Mouse (Mus musculus): ENCODE data around the gene Slc24a1. TPM values are rescaled to one million over a fixed set of nuclear protein-coding genes. Genes with fewer than 3 reads are reported as not detected.
A peak's percentile ranks its signal among the peaks of the same experiment; 100 is the strongest.

The Slc24a1 gene
- polyA plus RNA-seq, 1 experiment from 2014 or later, result 0.07 TPM

DNA sequence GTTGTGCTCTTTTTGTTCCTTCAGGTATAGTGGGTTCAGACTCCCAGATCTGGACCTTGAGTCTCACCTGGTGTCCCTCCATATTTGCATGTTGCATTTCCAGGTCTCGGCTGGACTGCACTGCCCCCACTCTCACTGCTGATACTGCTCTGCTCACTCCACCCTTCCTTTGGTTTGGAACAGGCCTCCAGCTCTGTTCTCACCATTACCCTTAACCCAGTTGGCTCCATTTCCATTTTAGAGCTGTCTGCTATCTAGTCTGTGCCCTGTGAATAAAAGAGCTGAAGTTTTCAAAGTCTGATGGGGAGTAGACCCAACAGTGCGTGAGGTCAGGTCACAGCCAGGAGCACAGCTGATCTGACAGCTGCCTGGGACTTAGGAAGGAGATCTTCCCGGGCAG is 29.1 kb upstream of the Slc24a1 start:
- ATAC-seq (ENCODE audit: insufficient number of reproducible peaks, low FRiP score, low TSS enrichment, low read depth) (no peak), DNase-seq (ENCODE audit: low spot score) (no peak)
- Histone ChIP-seq H3K9ac (ENCODE audit: low read length) (no peak overlapping the region), H3K36me3 (ENCODE audit: control insufficient read depth, insufficient read depth, low read length) (peaks cover 31% of the 10 kb centered on the region), H3K27me3 (ENCODE audit: control insufficient read depth, insufficient read depth, low read length) (no peaks in the 10 kb centered on the region), H3K4me1 (ENCODE audit: control insufficient read depth, insufficient read depth, low read length) (no peaks in the 10 kb centered on the region), H3K4me3 (ENCODE audit: low read depth, low read length) (no peak overlapping the region), H3K27ac (replicated peaks; ENCODE audit: low read depth, low read length) (no peak overlapping the region), H3K4me2 (ENCODE audit: low read depth, severe bottlenecking) (no peak overlapping the region), H3K9me3 (ENCODE audit: control insufficient read depth, low read length) (no peaks in the 10 kb centered on the region)
- WGBS, result 86% methylated on average over 3 of the region's 3 CpGs

DNA sequence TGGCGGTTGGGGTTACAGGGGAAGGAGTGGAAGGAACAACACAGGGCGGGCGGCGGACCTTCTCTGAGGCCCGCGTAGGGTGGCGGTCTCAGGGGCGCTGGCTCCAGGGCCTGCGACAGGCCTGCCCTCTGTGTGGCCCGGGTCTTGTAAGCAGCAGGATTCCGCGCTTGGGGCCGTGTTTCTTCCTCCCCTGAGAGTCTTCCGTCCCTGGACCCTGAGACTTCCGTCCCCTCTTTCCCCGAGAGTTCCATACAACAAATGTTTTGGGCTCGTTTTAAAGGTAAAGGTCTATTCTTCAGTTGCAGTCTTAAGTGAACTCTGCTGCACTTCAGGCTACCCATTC is 9.5 kb upstream of the Slc24a1 start:
- DNase-seq (ENCODE audit: low spot score) (no peak), ATAC-seq (ENCODE audit: insufficient number of reproducible peaks, low FRiP score, low TSS enrichment, low read depth) (peak; percentile 79)
- Histone ChIP-seq H3K27ac (replicated peaks; ENCODE audit: low read depth, low read length) (peak overlapping the region; percentile 76), H3K4me2 (ENCODE audit: low read depth, severe bottlenecking) (peak overlapping the region; percentile 69), H3K27me3 (ENCODE audit: control insufficient read depth, insufficient read depth, low read length) (no peaks in the 10 kb centered on the region), H3K9ac (ENCODE audit: low read length) (peak overlapping the region; percentile 94), H3K4me1 (ENCODE audit: control insufficient read depth, insufficient read depth, low read length) (peaks cover 5% of the 10 kb centered on the region; the same call in 1 of the 2 replicates), H3K4me3 (ENCODE audit: low read depth, low read length) (peak overlapping the region; percentile 83), H3K9me3 (ENCODE audit: control insufficient read depth, low read length) (no peaks in the 10 kb centered on the region), H3K36me3 (ENCODE audit: control insufficient read depth, insufficient read depth, low read length) (peaks cover 15% of the 10 kb centered on the region; the same call in 1 of the 2 replicates)
- 3% methylated on average over 17 of the region's 17 CpGs for WGBS

DNA sequence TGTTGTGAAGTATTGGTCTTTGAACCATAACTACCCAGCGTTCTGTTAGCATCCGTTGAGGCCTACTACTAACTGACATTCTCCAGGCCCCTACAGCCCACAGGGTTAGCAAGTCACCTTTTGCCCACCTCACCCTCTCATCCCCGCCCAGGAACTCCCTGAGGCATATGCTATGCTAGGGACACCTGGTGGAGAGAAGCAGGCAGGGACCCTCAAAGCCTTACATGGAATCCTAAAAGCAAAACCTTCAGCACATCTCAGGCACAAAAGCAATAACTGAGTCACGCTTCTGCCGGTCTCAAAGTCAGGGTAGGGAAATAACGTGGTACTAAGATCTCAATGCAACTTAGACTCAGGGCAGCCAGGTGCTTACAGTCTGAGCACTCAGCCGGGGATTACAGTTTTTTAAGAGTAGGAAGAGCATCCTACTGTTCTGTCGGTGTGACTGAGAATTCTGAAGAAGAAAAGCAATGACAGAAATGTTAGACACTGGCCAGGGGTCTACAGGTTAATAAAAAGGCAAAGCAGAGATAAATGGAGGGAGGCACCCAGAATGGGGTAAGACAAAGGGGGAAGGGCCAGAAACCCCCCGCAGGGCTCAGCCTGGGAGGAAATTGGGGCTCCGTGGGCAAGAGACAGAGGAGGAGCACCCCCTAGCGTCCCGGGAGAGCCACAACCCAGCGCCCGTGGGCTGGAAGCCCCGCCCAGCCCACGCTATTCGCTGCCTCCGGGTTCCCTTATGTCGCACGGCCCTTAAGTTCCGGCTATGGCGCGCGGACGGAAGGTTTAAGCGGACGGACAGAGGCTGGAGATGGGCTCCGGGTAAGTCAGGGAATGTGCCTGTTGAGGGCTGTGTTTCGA is 8.9 kb upstream of the Slc24a1 start, which contains the start of gene Ints14:
Gene Ints14, plus strand, starts transcription at position 789 of the 861 bp plus-strand sequence.
- H3K4me3 ChIP-seq (ENCODE audit: low read depth, low read length), result peak within 1 kb of the TSS; percentile 83
- DNase-seq (ENCODE audit: low spot score), result peak; percentile 99
- WGBS, result 3% methylated on average over 29 of the region's 29 CpGs
- no peaks in the 10 kb centered on the region for H3K27me3 ChIP-seq (ENCODE audit: control insufficient read depth, insufficient read depth, low read length)
- H3K9ac ChIP-seq (ENCODE audit: low read length), result peak within 1 kb of the TSS; percentile 94
- H3K27ac ChIP-seq (replicated peaks; ENCODE audit: low read depth, low read length), result peak within 1 kb of the TSS; percentile 76
- peak within 1 kb of the TSS; percentile 69 for H3K4me2 ChIP-seq (ENCODE audit: low read depth, severe bottlenecking)
- peak; percentile 92 for ATAC-seq (ENCODE audit: insufficient number of reproducible peaks, low FRiP score, low TSS enrichment, low read depth)
- H3K36me3 ChIP-seq (ENCODE audit: control insufficient read depth, insufficient read depth, low read length), result peaks cover 11% of the 10 kb centered on the region; the same call in 1 of the 2 replicates
- H3K9me3 ChIP-seq (ENCODE audit: control insufficient read depth, low read length), result no peaks in the 10 kb centered on the region
- peaks cover 5% of the 10 kb centered on the region; the same call in 1 of the 2 replicates for H3K4me1 ChIP-seq (ENCODE audit: control insufficient read depth, insufficient read depth, low read length)

DNA sequence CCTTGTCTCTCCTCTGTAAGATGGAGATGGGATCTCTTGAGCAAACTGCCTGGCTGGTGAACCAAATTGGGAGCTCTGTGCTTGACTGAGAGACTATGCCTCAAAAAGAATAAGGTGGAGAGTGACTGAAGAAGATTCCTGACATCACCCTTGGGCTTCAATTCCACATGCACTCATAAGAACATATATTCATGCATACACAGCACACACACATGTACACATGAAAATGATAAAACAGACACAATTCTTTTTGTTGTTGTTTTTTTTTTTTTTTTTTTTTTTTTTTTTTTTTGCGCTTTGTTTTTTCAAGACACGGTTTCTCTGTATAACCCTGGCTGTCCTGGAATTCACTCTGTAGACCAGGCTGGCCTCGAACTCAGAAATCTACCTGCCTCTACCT is 5.9 kb upstream of the Slc24a1 start:
- peaks cover 5% of the 10 kb centered on the region; the same call in 1 of the 2 replicates for H3K4me1 ChIP-seq (ENCODE audit: control insufficient read depth, insufficient read depth, low read length)
- H3K9me3 ChIP-seq (ENCODE audit: control insufficient read depth, low read length), result no peaks in the 10 kb centered on the region
- H3K36me3 ChIP-seq (ENCODE audit: control insufficient read depth, insufficient read depth, low read length), result no peaks in the 10 kb centered on the region; the same call in 1 of the 2 replicates
- DNase-seq (ENCODE audit: low spot score) (no peak), ATAC-seq (ENCODE audit: insufficient number of reproducible peaks, low FRiP score, low TSS enrichment, low read depth) (no peak)
- no peak overlapping the region for H3K9ac ChIP-seq (ENCODE audit: low read length)
- no peak overlapping the region for H3K27ac ChIP-seq (replicated peaks; ENCODE audit: low read depth, low read length)
- 93% methylated on average over 3 of the region's 3 CpGs for WGBS
- H3K4me2 ChIP-seq (ENCODE audit: low read depth, severe bottlenecking), result no peak overlapping the region
- H3K4me3 ChIP-seq (ENCODE audit: low read depth, low read length), result no peak overlapping the region
- no peaks in the 10 kb centered on the region for H3K27me3 ChIP-seq (ENCODE audit: control insufficient read depth, insufficient read depth, low read length)

DNA sequence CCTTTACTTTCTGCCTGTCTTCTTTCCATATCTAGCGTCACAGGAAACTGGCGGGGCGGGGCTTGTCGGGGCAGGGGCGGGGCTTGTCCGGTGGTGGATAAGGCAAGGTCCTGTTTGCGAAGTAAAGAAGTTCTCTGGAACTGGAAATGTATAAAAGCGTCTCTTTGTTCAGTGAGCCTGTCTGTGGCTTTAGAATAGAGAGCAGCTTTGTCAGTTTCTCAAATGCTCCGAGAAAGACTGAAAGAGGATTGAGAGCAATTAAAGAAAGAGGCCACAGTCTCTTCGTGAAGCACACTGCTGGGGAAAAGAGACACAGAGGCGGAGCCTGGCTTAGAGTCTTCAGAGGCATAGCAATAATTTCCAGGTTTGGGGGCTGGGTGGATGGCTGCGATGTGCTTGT is 4.9 kb upstream of the Slc24a1 start:
- no peak overlapping the region for H3K4me3 ChIP-seq (ENCODE audit: low read depth, low read length)

GRCm38 (mm10) chr9:64953190-64953589 is 1.8 kb upstream of the Slc24a1 start:
- Histone ChIP-seq H3K9ac (ENCODE audit: low read length) (no peak overlapping the region), H3K4me1 (ENCODE audit: control insufficient read depth, insufficient read depth, low read length) (no peaks in the 10 kb centered on the region), H3K9me3 (ENCODE audit: control insufficient read depth, low read length) (no peaks in the 10 kb centered on the region), H3K36me3 (ENCODE audit: control insufficient read depth, insufficient read depth, low read length) (no peaks in the 10 kb centered on the region), H3K4me3 (ENCODE audit: low read depth, low read length) (no peak overlapping the region), H3K27me3 (ENCODE audit: control insufficient read depth, insufficient read depth, low read length) (no peaks in the 10 kb centered on the region; the same call in 1 of the 2 replicates), H3K4me2 (ENCODE audit: low read depth, severe bottlenecking) (no peak overlapping the region), H3K27ac (replicated peaks; ENCODE audit: low read depth, low read length) (no peak overlapping the region)
- 84% methylated on average over 7 of the region's 7 CpGs for WGBS
- no peak for DNase-seq (ENCODE audit: low spot score)
- no peak for ATAC-seq (ENCODE audit: insufficient number of reproducible peaks, low FRiP score, low TSS enrichment, low read depth)

More for the DNA sequence above, 4.9 kb upstream of the Slc24a1 start:
- Histone ChIP-seq H3K9me3 (ENCODE audit: control insufficient read depth, low read length) (no peaks in the 10 kb centered on the region), H3K27ac (replicated peaks; ENCODE audit: low read depth, low read length) (no peak overlapping the region), H3K9ac (ENCODE audit: low read length) (no peak overlapping the region), H3K4me2 (ENCODE audit: low read depth, severe bottlenecking) (no peak overlapping the region), H3K4me1 (ENCODE audit: control insufficient read depth, insufficient read depth, low read length) (no peaks in the 10 kb centered on the region), H3K36me3 (ENCODE audit: control insufficient read depth, insufficient read depth, low read length) (no peaks in the 10 kb centered on the region), H3K27me3 (ENCODE audit: control insufficient read depth, insufficient read depth, low read length) (no peaks in the 10 kb centered on the region; the same call in 1 of the 2 replicates)
- DNase-seq (ENCODE audit: low spot score) (no peak), ATAC-seq (ENCODE audit: insufficient number of reproducible peaks, low FRiP score, low TSS enrichment, low read depth) (no peak)
- WGBS, result 35% methylated on average over 12 of the region's 12 CpGs

- no peaks in the 10 kb centered on the region for H3K9me3 ChIP-seq (ENCODE audit: control insufficient read depth, low read length)
- H3K4me3 ChIP-seq (ENCODE audit: low read depth, low read length), result no peak overlapping the region
- no peak overlapping the region for H3K27ac ChIP-seq (replicated peaks; ENCODE audit: low read depth, low read length)
- H3K27me3 ChIP-seq (ENCODE audit: control insufficient read depth, insufficient read depth, low read length), result no peaks in the 10 kb centered on the region; the same call in 1 of the 2 replicates
- H3K4me1 ChIP-seq (ENCODE audit: control insufficient read depth, insufficient read depth, low read length), result no peaks in the 10 kb centered on the region
- no peak overlapping the region for H3K4me2 ChIP-seq (ENCODE audit: low read depth, severe bottlenecking)
- 18% methylated on average over 5 of the region's 5 CpGs for WGBS
- no peak overlapping the region for H3K9ac ChIP-seq (ENCODE audit: low read length)
- ATAC-seq (ENCODE audit: insufficient number of reproducible peaks, low FRiP score, low TSS enrichment, low read depth), result no peak
- H3K36me3 ChIP-seq (ENCODE audit: control insufficient read depth, insufficient read depth, low read length), result no peaks in the 10 kb centered on the region
- DNase-seq (ENCODE audit: low spot score), result no peak
These were observed 648 bp upstream of the Slc24a1 start for GRCm38 (mm10) chr9:64952055-64952454.

- Histone ChIP-seq H3K4me1 (ENCODE audit: control insufficient read depth, insufficient read depth, low read length) (peaks cover 3% of the 10 kb centered on the region; the same call in 1 of the 2 replicates), H3K4me2 (ENCODE audit: low read depth, severe bottlenecking) (no peak overlapping the region), H3K36me3 (ENCODE audit: control insufficient read depth, insufficient read depth, low read length) (no peaks in the 10 kb centered on the region), H3K27me3 (ENCODE audit: control insufficient read depth, insufficient read depth, low read length) (peaks cover 6% of the 10 kb centered on the region), H3K4me3 (ENCODE audit: low read depth, low read length) (no peak overlapping the region), H3K27ac (replicated peaks; ENCODE audit: low read depth, low read length) (no peak overlapping the region), H3K9ac (ENCODE audit: low read length) (no peak overlapping the region), H3K9me3 (ENCODE audit: control insufficient read depth, low read length) (no peaks in the 10 kb centered on the region)
- DNase-seq (ENCODE audit: low spot score) (no peak), ATAC-seq (ENCODE audit: insufficient number of reproducible peaks, low FRiP score, low TSS enrichment, low read depth) (no peak)
- 89% methylated on average over 9 of the region's 9 CpGs for WGBS
These were observed 3.8 kb downstream of the Slc24a1 start for GRCm38 (mm10) chr9:64947483-64948095.
